In genomic region chr14:36937080-36937878, GRCm38 (mm10) we compare ENCODE assay signal across 9 mouse cellular contexts. TPM values are rescaled to one million over a fixed set of nuclear protein-coding genes. Genes with fewer than 3 reads are reported as not detected.
DNase-seq lines count a peak whose midpoint lies in the region; ATAC-seq lines count a peak whose summit lies in the region.
"Had no signal": no experiment of that assay in that cellular context is flagged by ENCODE, and none has a peak within 500 bp of the region (broad histone marks: within the 10 kb centered on the region; RNA-seq: fewer than 3 reads in every experiment).

No protein-coding gene starts in this region.

- no peak overlapping the region for H3K4me2 ChIP-seq in heart, embryonic 16.5 days (ENCODE audit: low read depth, low read length)
- H3K4me2 ChIP-seq in limb, embryonic 15.5 days: no peak overlapping the region
- no peak overlapping the region for H3K4me2 ChIP-seq in neural tube, embryonic 15.5 days

- DNase-seq in left cerebral cortex, postnatal 14 days (ENCODE audit: low spot score in 2 of 2): peak; percentile 36 to 62
- no peak for DNase-seq in left cerebral cortex, postnatal 36 days (ENCODE audit: low spot score in 2 of 2)
- DNase-seq in MN1 (ENCODE audit: low spot score): peak; percentile 52
- DNase-seq in c-Kit-positive CD71-positive TER-119-negative erythroid progenitor cells, embryonic 14.5 days (ENCODE audit: low read depth): peak; percentile 27
- DNase-seq in ovary, adult 18-20 months (ENCODE audit: low spot score): no peak

- H3K4me3 ChIP-seq in heart, embryonic 16.5 days (ENCODE audit: low read length): no peak overlapping the region
- no peak overlapping the region for H3K4me3 ChIP-seq in limb, embryonic 15.5 days
- no peak overlapping the region for H3K4me3 ChIP-seq in neural tube, embryonic 15.5 days (replicated peaks)
- H3K4me3 ChIP-seq: erythroblast, embryonic 14.5 days had no signal

- no peaks in the 10 kb centered on the region for H3K27me3 ChIP-seq in heart, embryonic 16.5 days (ENCODE audit: control insufficient read depth, insufficient read depth, low read length)
- H3K27me3 ChIP-seq in limb, embryonic 15.5 days: no peaks in the 10 kb centered on the region
- H3K27me3 ChIP-seq in neural tube, embryonic 15.5 days (replicated peaks): no peaks in the 10 kb centered on the region

- ATAC-seq in heart, embryonic 16.5 days (replicated peaks; ENCODE audit: extremely low read depth, insufficient read depth, low FRiP score): no peak
- ATAC-seq in limb, embryonic 15.5 days (ENCODE audit: insufficient number of reproducible peaks, low FRiP score, low TSS enrichment, low read depth): no peak
- ATAC-seq in neural tube, embryonic 15.5 days (ENCODE audit: low FRiP score): peak; percentile 49; the same call in 1 of the 2 replicates

- peak overlapping the region; percentile 43; the same call in 1 of the 2 replicates for H3K27ac ChIP-seq in heart, embryonic 16.5 days (ENCODE audit: low read length)
- peak overlapping the region; percentile 29; the same call in 1 of the 2 replicates for H3K27ac ChIP-seq in limb, embryonic 15.5 days
- no peak overlapping the region for H3K27ac ChIP-seq in neural tube, embryonic 15.5 days (replicated peaks)

- intact Hi-C loops in left cerebral cortex, postnatal 14 days (cut with DNase I): loop anchor here (1.0 kb wide), 1 partner anchor 70 kb away; no protein-coding TSS in a partner anchor
- intact Hi-C loops in left cerebral cortex, postnatal 36 days (cut with DNase I): loop anchor here (5.0 kb wide), 1 partner anchor 70 kb away; no protein-coding TSS in a partner anchor

- 0 out of 2 replicates have a peak overlapping the region, but pooled peaks have one; percentile 41 for H3K9ac ChIP-seq in heart, embryonic 16.5 days (ENCODE audit: low read length)
- no peak overlapping the region for H3K9ac ChIP-seq in limb, embryonic 15.5 days
- no peak overlapping the region for H3K9ac ChIP-seq in neural tube, embryonic 15.5 days (replicated peaks)

- 63% methylated on average over 7 of the region's 7 CpGs for WGBS in heart, embryonic 16.5 days
- WGBS in limb, embryonic 15.5 days: 70% methylated on average over 7 of the region's 7 CpGs
- WGBS in neural tube, embryonic 15.5 days: 73% methylated on average over 7 of the region's 7 CpGs

- H3K36me3 ChIP-seq in heart, embryonic 16.5 days (ENCODE audit: control insufficient read depth, insufficient read depth): peaks cover 15% of the 10 kb centered on the region
- peaks cover 24% of the 10 kb centered on the region for H3K36me3 ChIP-seq in limb, embryonic 15.5 days
- peaks cover 7% of the 10 kb centered on the region for H3K36me3 ChIP-seq in neural tube, embryonic 15.5 days

- H3K4me1 ChIP-seq in heart, embryonic 16.5 days (ENCODE audit: control insufficient read depth, insufficient read depth, low read length): peaks cover 11% of the 10 kb centered on the region
- no peaks in the 10 kb centered on the region for H3K4me1 ChIP-seq in limb, embryonic 15.5 days
- peaks cover 6% of the 10 kb centered on the region; the same call in 1 of the 2 replicates for H3K4me1 ChIP-seq in neural tube, embryonic 15.5 days

- H3K9me3 ChIP-seq in heart, embryonic 16.5 days (replicated peaks; ENCODE audit: control insufficient read depth, low read length): no peaks in the 10 kb centered on the region
- no peaks in the 10 kb centered on the region for H3K9me3 ChIP-seq in limb, embryonic 15.5 days
- no peaks in the 10 kb centered on the region for H3K9me3 ChIP-seq in neural tube, embryonic 15.5 days (replicated peaks)

RNA-seq across cellular contexts. Expression of gene Ccser2, which starts 31.3 kb away (rescaled TPM):
- 10 to 100 TPM; 83.4 to 91.2 TPM for total RNA-seq in left cerebral cortex, postnatal 14 days (2021)
- total RNA-seq in left cerebral cortex, postnatal 36 days (2021): 10 to 100 TPM; 81.6 to 84.1 TPM
- polyA plus RNA-seq in heart, embryonic 16.5 days (2015; fragmentation: Nextera tagmentation; extraction: Ambion mirVana): 58.2 and 61.7 TPM in 2 replicates
- 40.1 and 43.8 TPM in 2 replicates for polyA plus RNA-seq in limb, embryonic 15.5 days (2015; fragmentation: Nextera tagmentation; extraction: Ambion mirVana)
- 89.7 and 97.4 TPM in 2 replicates for polyA plus RNA-seq in neural tube, embryonic 15.5 days (2015; fragmentation: Nextera tagmentation; extraction: Ambion mirVana)

Comparison
In these comparisons a context has a peak if more than half of its experiments do, and no peak if none do; other contexts are left out.
1. DNase-seq: peak in left cerebral cortex, postnatal 14 days (2 of 2), MN1 (single experiment) and c-Kit-positive CD71-positive TER-119-negative erythroid progenitor cells, embryonic 14.5 days (single experiment); none in left cerebral cortex, postnatal 36 days (0 of 2) and ovary, adult 18-20 months (single experiment).